Mouse (Mus musculus) lung, postnatal 0 days (tissue): ENCODE results near the gene Asic3.

Experiments used
- CTCF ChIP-seq: IDR thresholded peaks from 2 replicates; pipeline ENCODE4 v1.5.1; 2016; ENCODE audit warnings: antibody characterized with exemption, mild to moderate bottlenecking
- EP300 ChIP-seq: IDR thresholded peaks from 2 replicates; pipeline ENCODE4 v1.6.1; 2016; ENCODE audit warnings: antibody characterized with exemption, mild to moderate bottlenecking, control low read depth

- no peak for TF ChIP-seq CTCF
- TF ChIP-seq EP300 = no peak
Measured at GRCm38 (mm10) chr5:24380499-24380898, 32.7 kb upstream of the Asic3 start.
